7 mouse cellular contexts compared by ENCODE assay signal in the genomic region with DNA sequence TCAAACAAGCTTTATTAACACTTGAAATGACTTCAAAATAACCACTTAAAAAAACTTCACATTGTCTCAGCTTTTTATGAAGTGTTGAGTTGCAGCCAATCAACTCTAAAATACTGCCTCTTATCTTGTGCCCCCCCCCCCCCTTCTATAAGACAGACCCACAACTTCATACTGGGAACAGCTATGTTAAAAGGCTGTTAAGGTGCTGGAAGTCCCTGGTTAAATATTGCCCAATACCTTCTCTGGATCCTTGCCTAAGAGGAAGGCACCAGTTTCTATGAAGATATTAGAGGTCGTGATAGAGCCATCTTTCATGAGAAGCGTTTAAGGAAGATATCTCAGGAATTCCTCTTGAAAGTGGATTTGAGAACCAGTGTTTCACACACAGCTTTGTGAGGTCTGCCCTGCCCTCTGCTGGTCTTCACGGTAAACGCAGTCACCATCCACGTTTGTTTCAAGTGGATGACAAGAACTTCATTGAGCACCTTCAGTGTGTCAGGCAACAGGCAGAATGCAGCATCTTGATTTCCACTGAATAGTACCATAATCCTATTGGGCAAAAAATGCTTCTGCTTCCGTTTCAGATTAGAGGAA.
DNase-seq lines count a peak whose midpoint lies in the region; TF ChIP-seq lines count a peak whose summit lies in the region.

No protein-coding gene starts in this region.

- no peak for TF ChIP-seq POLR2A in ES-Bruce4 (IDR thresholded peaks at IDR 0.05; ENCODE audit: insufficient read depth, low read length)

- H3K9me3 ChIP-seq in ES-Bruce4 (replicated peaks; ENCODE audit: control insufficient read depth, insufficient read depth, low read length, poor library complexity, severe bottlenecking): no peaks in the 10 kb centered on the region

- no peaks in the 10 kb centered on the region for H3K36me3 ChIP-seq in ES-Bruce4 (ENCODE audit: control insufficient read depth, insufficient read depth, low read length, poor library complexity, severe bottlenecking)

- peak; percentile 76 for DNase-seq in adipocyte (ENCODE audit: low spot score)
- DNase-seq in cerebellum, postnatal 4 days (ENCODE audit: low spot score in 2 of 2): peak; percentile 79 to 85
- DNase-seq in gastrocnemius, postnatal 36 days: peak; percentile 50 to 69
- peak; percentile 70 to 91 for DNase-seq in layer of hippocampus, adult 8-10 months (ENCODE audit: low spot score in 2 of 2)
- DNase-seq in lung, postnatal 10 days: peak; percentile 85
- peak; percentile 83 to 91 for DNase-seq in right cerebral cortex, postnatal 10 days (ENCODE audit: low spot score in 2 of 2)

- intact Hi-C loops in gastrocnemius, postnatal 36 days (cut with DNase I): loop anchor here (2.0 to 5.0 kb wide), 3 partner anchors 211 to 755 kb away; no protein-coding TSS in a partner anchor

- H3K27ac ChIP-seq in ES-Bruce4 (ENCODE audit: insufficient read depth, low read length): no peak overlapping the region

- no peaks in the 10 kb centered on the region for H3K4me1 ChIP-seq in ES-Bruce4 (ENCODE audit: control insufficient read depth, insufficient read depth, low read length)

- 0 out of 2 replicates have a peak, but pooled peaks have one; percentile 22 for TF ChIP-seq EP300 in ES-Bruce4 (IDR thresholded peaks at IDR 0.05; ENCODE audit: insufficient read depth, low read depth, low read length)

- no peak overlapping the region for H3K9ac ChIP-seq in ES-Bruce4 (ENCODE audit: low read depth, poor library complexity, severe bottlenecking)

- TF ChIP-seq CTCF in ES-Bruce4 (IDR thresholded peaks at IDR 0.05; ENCODE audit: low read depth, low read length): peak; percentile 89

- H3K4me3 ChIP-seq in ES-Bruce4 (ENCODE audit: low read depth, low read length): no peak overlapping the region

- no peaks in the 10 kb centered on the region for H3K27me3 ChIP-seq in ES-Bruce4 (ENCODE audit: control insufficient read depth, insufficient read depth, low read length, poor library complexity, severe bottlenecking)
